Mouse (Mus musculus) brain, embryonic 14.5 days (tissue): ENCODE data around the gene Grip1.

Source experiments
- CTCF ChIP-seq: fragments of 200-500 bp; IDR thresholded peaks from 2 replicates; pipeline ENCODE4 v1.5.1; 2012; ENCODE audit warnings: inconsistent platforms, mild to moderate bottlenecking, moderate library complexity, borderline replicate concordance; ENCODE audit not compliant: insufficient read depth, insufficient read length; ENCODE audit errors: extremely low read depth
- POLR2A ChIP-seq: fragments of 200-500 bp; IDR thresholded peaks from 2 replicates; pipeline ENCODE4 v1.6.1; 2012; ENCODE audit warnings: mild to moderate bottlenecking, inconsistent platforms, borderline replicate concordance; ENCODE audit not compliant: poor library complexity, insufficient read depth, insufficient read length, severe bottlenecking; ENCODE audit errors: extremely low read depth

DNA sequence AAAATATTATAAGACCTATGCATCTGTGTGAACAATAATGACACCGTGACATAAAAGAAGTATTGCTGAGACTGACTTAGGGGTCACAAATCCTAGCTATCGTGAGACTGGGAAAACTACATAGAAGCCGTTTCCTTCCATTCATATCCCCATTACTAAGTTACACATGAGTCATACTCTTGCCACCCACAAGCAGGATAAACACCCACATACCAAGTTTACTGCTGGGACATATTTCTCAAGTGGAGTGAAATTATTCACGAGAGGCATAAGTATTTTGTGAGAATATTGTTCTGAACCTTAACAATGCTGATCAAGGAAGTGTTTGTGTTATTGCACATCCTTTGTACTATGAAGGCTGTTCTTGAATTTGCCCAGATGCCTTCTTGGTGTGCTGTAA, 252.7 kb downstream of the Grip1 start:
- TF ChIP-seq POLR2A (no peak), CTCF (no peak)
